Mouse (Mus musculus) MEL (cell line): ENCODE data around the gene Icam5. TPM values are rescaled to one million over a fixed set of nuclear protein-coding genes. Genes with fewer than 3 reads are reported as not detected.

ENCODE experiments used
- DNase-seq: peaks from one replicate; pipeline ENCODE4 v3.0.0; 2011; ENCODE audit warnings: low read depth, low spot score
- H3K27ac ChIP-seq: 2 replicates; pipeline ENCODE4 v1.5.1; 2012; ENCODE audit warnings: low read depth, mild to moderate bottlenecking, control low read depth, low read length, moderate library complexity; ENCODE audit not compliant: control insufficient read depth
- H3K27me3 ChIP-seq, 2 experiments: fragments of 150-350 bp in 1 of 2; sonication (generic) in 1 of 2; 2 replicates each; pipeline ENCODE4 v1.6.1; 2012; ENCODE audit warnings: low read length in 2 of 2, mild to moderate bottlenecking in 2 of 2, improper control_type of control experiment in 1 of 2, moderate library complexity in 1 of 2; ENCODE audit not compliant: insufficient read depth in 2 of 2, control insufficient read depth in 1 of 2
- H3K36me3 ChIP-seq, 2 experiments: 2 replicates each; pipeline ENCODE4 v1.6.1; 2012 to 2014; ENCODE audit warnings: low read length in 2 of 2, improper control_type of control experiment in 1 of 2, inconsistent platforms in 1 of 2, mild to moderate bottlenecking in 1 of 2; ENCODE audit not compliant: insufficient read depth in 2 of 2, control insufficient read depth in 1 of 2
- H3K4me1 ChIP-seq, 2 experiments: fragments of 150-350 bp in 1 of 2; sonication (generic) in 1 of 2; 2 replicates each; pipeline ENCODE4 v1.6.1; 2012; ENCODE audit warnings: low read length in 2 of 2, improper control_type of control experiment in 1 of 2, mild to moderate bottlenecking in 1 of 2; ENCODE audit not compliant: insufficient read depth in 2 of 2, control insufficient read depth in 1 of 2
- H3K4me3 ChIP-seq, 2 experiments: fragments of 150-350 bp in 1 of 2; sonication (generic) in 1 of 2; 2 replicates each; pipeline ENCODE4 v1.5.1; 2012; ENCODE audit warnings: low read depth in 2 of 2, low read length in 2 of 2, mild to moderate bottlenecking in 2 of 2, moderate library complexity in 2 of 2, control low read depth in 1 of 2, improper control_type of control experiment in 1 of 2; ENCODE audit not compliant: control insufficient read depth in 1 of 2, insufficient read depth in 1 of 2
- H3K79me2 ChIP-seq: 2 replicates; pipeline ENCODE4 v1.6.1; 2012; ENCODE audit warnings: mild to moderate bottlenecking, low read length, moderate library complexity; ENCODE audit not compliant: control insufficient read depth, poor library complexity, insufficient read depth
- H3K9ac ChIP-seq: 2 replicates; pipeline ENCODE4 v1.6.1; 2012; ENCODE audit warnings: low read depth, mild to moderate bottlenecking, control low read depth, low read length, moderate library complexity; ENCODE audit not compliant: control insufficient read depth, poor library complexity, severe bottlenecking
- H3K9me3 ChIP-seq: fragments of 150-350 bp; sonication (generic); replicated peaks from 2 replicates; pipeline ENCODE4 v1.6.1; 2012; ENCODE audit warnings: mild to moderate bottlenecking, low read length, improper control_type of control experiment, moderate library complexity; ENCODE audit not compliant: insufficient read depth
- CHD1 ChIP-seq: IDR thresholded peaks from 2 replicates; pipeline ENCODE4 v1.6.1; 2012; ENCODE audit warnings: low read depth, mild to moderate bottlenecking, inconsistent platforms, low read length, improper control_type of control experiment
- CTCF ChIP-seq, 3 experiments: IDR thresholded peaks in 2 of 3; conservative IDR thresholded peaks in 1 of 3; 2 replicates each; pipeline ENCODE4 v1.5.1; 2011 to 2012; ENCODE audit warnings: low read length in 3 of 3, low read depth in 2 of 3, mild to moderate bottlenecking in 2 of 3, improper control_type of control experiment in 1 of 3, inconsistent platforms in 1 of 3, mixed read lengths in 1 of 3, moderate library complexity in 1 of 3; ENCODE audit not compliant: control insufficient read depth in 1 of 3, insufficient read depth in 1 of 3, poor library complexity in 1 of 3, severe bottlenecking in 1 of 3
- ELF1 ChIP-seq: IDR thresholded peaks from 2 replicates; pipeline ENCODE4 v1.6.1; 2014; ENCODE audit warnings: low read depth, mild to moderate bottlenecking, inconsistent platforms, low read length, improper control_type of control experiment, moderate library complexity
- EP300 ChIP-seq, 2 experiments: IDR thresholded peaks; 2 replicates each; pipeline ENCODE4 v1.6.1; 2011; ENCODE audit warnings: improper control_type of control experiment in 2 of 2, low read length in 2 of 2, low read depth in 1 of 2, mild to moderate bottlenecking in 1 of 2
- JUND ChIP-seq: IDR thresholded peaks from 2 replicates; pipeline ENCODE4 v1.6.1; 2011; ENCODE audit warnings: low read depth, mild to moderate bottlenecking, improper control_type of control experiment, low read length
- KAT2A ChIP-seq: conservative IDR thresholded peaks from 2 replicates; pipeline ENCODE4 v1.6.1; 2012; ENCODE audit warnings: low read depth, low read length, improper control_type of control experiment, inconsistent platforms
- MAZ ChIP-seq: IDR thresholded peaks from 2 replicates; pipeline ENCODE4 v1.6.1; 2012; ENCODE audit warnings: low read depth, mild to moderate bottlenecking, inconsistent platforms, low read length, improper control_type of control experiment
- MEF2A ChIP-seq: IDR thresholded peaks from 2 replicates; pipeline ENCODE4 v1.6.1; 2014; ENCODE audit warnings: low read depth, mild to moderate bottlenecking, inconsistent platforms, low read length, improper control_type of control experiment; ENCODE audit not compliant: poor library complexity, insufficient replicate concordance, severe bottlenecking; ENCODE audit errors: extremely low read depth
- MYC ChIP-seq: IDR thresholded peaks from 2 replicates; pipeline ENCODE4 v1.6.1; 2011; ENCODE audit warnings: low read depth, mild to moderate bottlenecking, low read length, improper control_type of control experiment, moderate library complexity
- NELFE ChIP-seq: IDR thresholded peaks from 2 replicates; pipeline ENCODE4 v1.6.1; 2011; ENCODE audit warnings: low read depth, low read length, improper control_type of control experiment
- NRF1 ChIP-seq: IDR thresholded peaks from 2 replicates; pipeline ENCODE4 v1.6.1; 2014; ENCODE audit warnings: low read depth, mild to moderate bottlenecking, inconsistent platforms, low read length, improper control_type of control experiment, moderate library complexity; ENCODE audit not compliant: poor library complexity, insufficient read depth, severe bottlenecking
- POLR2AphosphoS2 ChIP-seq: IDR thresholded peaks from 2 replicates; pipeline ENCODE4 v1.6.1; 2011; ENCODE audit warnings: low read length, improper control_type of control experiment
- POLR2AphosphoS5 ChIP-seq: IDR thresholded peaks from 2 replicates; pipeline ENCODE4 v1.6.1; 2012; ENCODE audit warnings: low read depth, borderline replicate concordance, mild to moderate bottlenecking, inconsistent platforms, low read length, moderate library complexity, mixed read lengths
- RCOR1 ChIP-seq: IDR thresholded peaks from 2 replicates; pipeline ENCODE4 v1.6.1; 2012; ENCODE audit warnings: low read depth, mild to moderate bottlenecking, inconsistent platforms, low read length, improper control_type of control experiment
- SMC3 ChIP-seq: IDR thresholded peaks from 2 replicates; pipeline ENCODE4 v1.6.1; 2011; ENCODE audit warnings: low read depth, low read length, improper control_type of control experiment
- TBP ChIP-seq: IDR thresholded peaks from 2 replicates; pipeline ENCODE4 v1.8.0; 2011; ENCODE audit warnings: low read depth, low read length, improper control_type of control experiment
- UBTF ChIP-seq: IDR thresholded peaks from 2 replicates; pipeline ENCODE4 v1.6.1; 2012; ENCODE audit warnings: low read depth, mild to moderate bottlenecking, inconsistent platforms, low read length, improper control_type of control experiment, moderate library complexity, borderline replicate concordance; ENCODE audit not compliant: insufficient read depth
- USF2 ChIP-seq, 2 experiments: IDR thresholded peaks; 2 replicates each; pipeline ENCODE4 v1.6.1; 2011 to 2012; ENCODE audit warnings: improper control_type of control experiment in 2 of 2, low read length in 2 of 2, borderline replicate concordance in 1 of 2, inconsistent platforms in 1 of 2, low read depth in 1 of 2, mild to moderate bottlenecking in 1 of 2; ENCODE audit not compliant: insufficient read depth in 1 of 2
- ZC3H11A ChIP-seq: IDR thresholded peaks from 2 replicates; pipeline ENCODE4 v1.6.1; 2012; ENCODE audit warnings: low read depth, mild to moderate bottlenecking, inconsistent platforms, low read length, improper control_type of control experiment
- ZMIZ1 ChIP-seq: IDR thresholded peaks from 2 replicates; pipeline ENCODE4 v1.6.1; 2012; ENCODE audit warnings: low read depth, mild to moderate bottlenecking, inconsistent platforms, low read length, improper control_type of control experiment, moderate library complexity
- polyA plus RNA-seq, 2 experiments: library from polyadenylated mRNA; stranded (reverse) in 1 of 2; unstranded in 1 of 2; fragments of >175 nt in 1 of 2; fragments of >200 nt in 1 of 2; gene quantifications; 2 replicates each; pipeline versions ENCODE4 v1.2.1 to v1.2.4; 2012; ENCODE audit warnings: low replicate concordance in 2 of 2, low read depth in 1 of 2; ENCODE audit not compliant: insufficient read length in 2 of 2, insufficient read depth in 1 of 2, missing spikeins in 1 of 2
- total RNA-seq: library from RNA; depleted of rRNA; stranded (reverse); fragments of 300-350 nt; gene quantifications from 2 replicates; pipeline ENCODE4 v1.2.3, GENCODE M21; 2012; rRNA removed

Gene Icam5
- total RNA-seq (4.8 TPM in 2 replicates), polyA plus RNA-seq (1 to 10 TPM in 1 of 2 experiments, not detected in 1; 9.5 TPM)

DNA sequence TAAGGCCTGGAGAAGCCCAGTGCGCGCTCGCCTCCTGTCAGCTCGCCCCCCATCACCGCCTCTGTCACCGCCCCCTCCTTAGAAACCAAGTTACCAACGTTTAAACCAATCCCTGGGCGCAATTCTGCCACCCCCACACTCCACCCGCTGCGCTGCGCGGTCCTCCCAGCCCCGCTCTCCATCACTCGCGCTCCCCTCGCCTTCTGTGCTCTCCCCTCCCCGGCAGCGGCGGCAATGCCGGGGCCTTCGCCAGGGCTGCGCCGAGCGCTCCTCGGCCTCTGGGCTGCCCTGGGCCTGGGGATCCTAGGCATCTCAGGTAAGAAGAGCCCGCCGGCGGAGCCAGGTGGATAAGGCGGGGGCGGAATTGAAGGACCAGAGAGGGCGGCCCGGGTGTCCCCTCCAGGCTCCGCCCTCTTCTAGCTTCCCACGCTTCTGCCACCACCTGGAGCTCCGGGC lies at the start of gene Icam5:
TSS of gene Icam5 (plus strand) at position 178 of the 456 bp plus-strand sequence.
- Histone ChIP-seq H3K36me3 (peaks cover 0 to 17% of the 10 kb centered on the region in 2 experiments; a peak in 2 of 4 replicates), H3K9ac (peak within 1 kb of the TSS; percentile 64), H3K4me3 (peak within 1 kb of the TSS; percentile 55 to 64), H3K27ac (peak within 1 kb of the TSS; percentile 85), H3K9me3 (no peaks in the 10 kb centered on the region), H3K27me3 (no peaks in the 10 kb centered on the region), H3K79me2 (peaks cover 23% of the 10 kb centered on the region), H3K4me1 (peaks cover 14 to 31% of the 10 kb centered on the region in 2 experiments)
- TF ChIP-seq UBTF, result no peak
- no peak for TF ChIP-seq MEF2A
- TF ChIP-seq CHD1, result no peak
- TF ChIP-seq USF2 (IDR thresholded peaks at IDR 0.05; ENCODE audit: borderline replicate concordance in 1 of 2, insufficient read depth in 1 of 2, low read depth in 1 of 2, low read length in 2 of 2), result no peak
- no peak for TF ChIP-seq ELF1
- no peak for TF ChIP-seq ZC3H11A
- TF ChIP-seq NRF1, result no peak
- no peak for TF ChIP-seq CTCF (IDR thresholded peaks at IDR 0.05 in 2 of 3, conservative IDR thresholded peaks at IDR 0.05 in 1 of 3; ENCODE audit: control insufficient read depth in 1 of 3, insufficient read depth in 1 of 3, low read depth in 2 of 3, low read length in 3 of 3, poor library complexity in 1 of 3, severe bottlenecking in 1 of 3)
- no peak for TF ChIP-seq ZMIZ1
- no peak for TF ChIP-seq RCOR1
- TF ChIP-seq POLR2AphosphoS5, result no peak
- TF ChIP-seq TBP, result no peak
- no peak for TF ChIP-seq JUND
- no peak for TF ChIP-seq SMC3
- no peak for TF ChIP-seq KAT2A
- TF ChIP-seq EP300 (IDR thresholded peaks at IDR 0.05; ENCODE audit: low read depth in 1 of 2, low read length in 2 of 2), result no peak
- no peak for TF ChIP-seq NELFE
- no peak for TF ChIP-seq POLR2AphosphoS2
- TF ChIP-seq MAZ, result no peak
- no peak for TF ChIP-seq MYC
- DNase-seq, result peak; percentile 96
